Mouse (Mus musculus) hindbrain, embryonic 16.5 days (tissue): Measurements from ENCODE around the gene Adk. TPM values are rescaled to one million over a fixed set of nuclear protein-coding genes. Genes with fewer than 3 reads are reported as not detected.
"Not testable (repeated sequence)": the region's sequence is repeated elsewhere in the genome, so short reads cannot be mapped to it uniquely, and the experiment has no call there.

Experiments used
- ATAC-seq: fragments of 200-750 bp; cut with Nextera tagmentation; 2 replicates; pipeline ENCODE4 v1.8.0; 2017; ENCODE audit warnings: moderate TSS enrichment, moderate library complexity
- H3K27ac ChIP-seq: fragments of 300-500 bp; sonication (generic); 2 replicates; pipeline ENCODE4 v1.5.1; 2014; ENCODE audit warnings: low read depth, mild to moderate bottlenecking, control low read depth, low read length, moderate library complexity
- H3K27me3 ChIP-seq: fragments of 300-500 bp; sonication (generic); replicated peaks from 2 replicates; pipeline ENCODE4 v1.6.1; 2014; ENCODE audit warnings: low read length; ENCODE audit not compliant: control insufficient read depth, insufficient read depth
- H3K36me3 ChIP-seq: fragments of 300-500 bp; sonication (generic); 2 replicates; pipeline ENCODE4 v1.6.1; 2014; ENCODE audit warnings: mild to moderate bottlenecking, low read length, moderate library complexity, mixed read lengths; ENCODE audit not compliant: control insufficient read depth, insufficient read depth
- H3K4me1 ChIP-seq: fragments of 300-500 bp; sonication (generic); 2 replicates; pipeline ENCODE4 v1.6.1; 2014; ENCODE audit warnings: low read depth, low read length; ENCODE audit not compliant: control insufficient read depth, insufficient read depth
- H3K4me2 ChIP-seq: fragments of 300-500 bp; sonication (generic); 2 replicates; pipeline ENCODE4 v1.6.1; 2014; ENCODE audit warnings: mild to moderate bottlenecking, low read length, control low read depth, moderate library complexity
- H3K4me3 ChIP-seq: fragments of 300-500 bp; sonication (generic); 2 replicates; pipeline ENCODE4 v1.5.1; 2014; ENCODE audit warnings: mild to moderate bottlenecking, low read length, control low read depth, moderate library complexity
- H3K9ac ChIP-seq: fragments of 300-500 bp; sonication (generic); 2 replicates; pipeline ENCODE4 v1.6.1; 2014; ENCODE audit warnings: low read depth, mild to moderate bottlenecking, control low read depth, low read length, moderate library complexity
- H3K9me3 ChIP-seq: fragments of 300-500 bp; sonication (generic); 2 replicates; pipeline ENCODE4 v1.6.1; 2014; ENCODE audit warnings: mild to moderate bottlenecking, low read length, moderate library complexity; ENCODE audit not compliant: control insufficient read depth
- WGBS: fragments of 180-500 bp; shearing (Covaris S2); extraction: QIAGEN DNeasy Blood & Tissue Kit; methylation state at CpG from one replicate; pipeline ENCODE4 v1.1.7; 2014; 5-methylcytosine and 5-hydroxymethylcytosine counted together
- polyA plus RNA-seq: library from polyadenylated mRNA; unstranded; fragments of >200 nt; fragmentation: Nextera tagmentation; extraction: Ambion mirVana; gene quantifications from 2 replicates; pipeline ENCODE4 v1.2.1, GENCODE M21; 2015

Gene Adk
- polyA plus RNA-seq, 1 experiment from 2014 or later: 45.9 TPM

GRCm38 (mm10) chr14:21088731-21089130, 36.4 kb downstream of the Adk start:
- WGBS: 52% methylated on average over 3 of the region's 3 CpGs
- Histone ChIP-seq H3K9ac (no peak overlapping the region), H3K27me3 (no peaks in the 10 kb centered on the region)

GRCm38 (mm10) chr14:21090400-21090799, 38.0 kb downstream of the Adk start:
- Histone ChIP-seq H3K27ac (no peak overlapping the region), H3K27me3 (no peaks in the 10 kb centered on the region)
- WGBS: 84% methylated on average over 3 of the region's 3 CpGs

More at GRCm38 (mm10) chr14:21088731-21089130, 36.4 kb downstream of the Adk start:
- no peaks in the 10 kb centered on the region for H3K4me1 ChIP-seq
- no peak overlapping the region for H3K4me2 ChIP-seq
- H3K9me3 ChIP-seq: no peaks in the 10 kb centered on the region
- H3K4me3 ChIP-seq: no peak overlapping the region
- H3K27ac ChIP-seq: no peak overlapping the region
- 0 out of 2 replicates have a peak, but pooled peaks cover 2% of the 10 kb centered on the region for H3K36me3 ChIP-seq
- no peak for ATAC-seq

GRCm38 (mm10) chr14:21090930-21091486, 38.6 kb downstream of the Adk start:
- no peak overlapping the region for H3K4me2 ChIP-seq
- H3K4me1 ChIP-seq: no peaks in the 10 kb centered on the region
- no peak for ATAC-seq
- no peaks in the 10 kb centered on the region for H3K9me3 ChIP-seq
- 95% methylated on average over 3 of the region's 3 CpGs for WGBS
- no peak overlapping the region for H3K4me3 ChIP-seq
- H3K27ac ChIP-seq: no peak overlapping the region
- no peaks in the 10 kb centered on the region for H3K27me3 ChIP-seq
- no peak overlapping the region for H3K9ac ChIP-seq
- 0 out of 2 replicates have a peak, but pooled peaks cover 2% of the 10 kb centered on the region for H3K36me3 ChIP-seq

More at GRCm38 (mm10) chr14:21090400-21090799, 38.0 kb downstream of the Adk start:
- H3K9ac ChIP-seq: no peak overlapping the region
- H3K9me3 ChIP-seq: no peaks in the 10 kb centered on the region
- ATAC-seq: no peak
- no peaks in the 10 kb centered on the region for H3K4me1 ChIP-seq
- H3K36me3 ChIP-seq: 0 out of 2 replicates have a peak, but pooled peaks cover 2% of the 10 kb centered on the region
- no peak overlapping the region for H3K4me2 ChIP-seq
- H3K4me3 ChIP-seq: no peak overlapping the region

- not testable (repeated sequence) for H3K4me1 ChIP-seq, H3K27me3 ChIP-seq, H3K9me3 ChIP-seq, H3K4me3 ChIP-seq, H3K27ac ChIP-seq, ATAC-seq, H3K4me2 ChIP-seq, H3K9ac ChIP-seq, H3K36me3 ChIP-seq
Measured at GRCm38 (mm10) chr14:21094161-21094560, 41.8 kb downstream of the Adk start.

- ATAC-seq: no peak
- Histone ChIP-seq H3K4me3 (no peak overlapping the region), H3K9ac (no peak overlapping the region), H3K4me2 (no peak overlapping the region), H3K27me3 (no peaks in the 10 kb centered on the region), H3K36me3 (0 out of 2 replicates have a peak, but pooled peaks cover 2% of the 10 kb centered on the region), H3K27ac (no peak overlapping the region), H3K9me3 (no peaks in the 10 kb centered on the region), H3K4me1 (no peaks in the 10 kb centered on the region)
Measured at GRCm38 (mm10) chr14:21096279-21096678, 43.9 kb downstream of the Adk start.

- no peak for ATAC-seq
- Histone ChIP-seq H3K9ac (no peak overlapping the region), H3K36me3 (0 out of 2 replicates have a peak, but pooled peaks cover 2% of the 10 kb centered on the region), H3K4me3 (no peak overlapping the region), H3K4me1 (no peaks in the 10 kb centered on the region), H3K4me2 (no peak overlapping the region), H3K27ac (no peak overlapping the region), H3K27me3 (no peaks in the 10 kb centered on the region), H3K9me3 (no peaks in the 10 kb centered on the region)
- WGBS: 87% methylated on average over 4 of the region's 4 CpGs
Measured at GRCm38 (mm10) chr14:21096689-21097088, 44.3 kb downstream of the Adk start.

- Histone ChIP-seq H3K4me2 (no peak overlapping the region), H3K27ac (no peak overlapping the region), H3K4me3 (no peak overlapping the region), H3K36me3 (no peaks in the 10 kb centered on the region), H3K9ac (no peak overlapping the region), H3K4me1 (no peaks in the 10 kb centered on the region), H3K27me3 (no peaks in the 10 kb centered on the region), H3K9me3 (no peaks in the 10 kb centered on the region)
- whole genome bisulfite sequencing: 83% methylated on average over 7 of the region's 7 CpGs
- no peak for ATAC-seq
Measured at GRCm38 (mm10) chr14:21099371-21099770, 47.0 kb downstream of the Adk start.

- no peaks in the 10 kb centered on the region for H3K36me3 ChIP-seq
- no peak overlapping the region for H3K4me3 ChIP-seq
- H3K9ac ChIP-seq: no peak overlapping the region
- H3K27me3 ChIP-seq: no peaks in the 10 kb centered on the region
- WGBS: 85% methylated on average over 2 of the region's 2 CpGs
- H3K4me2 ChIP-seq: no peak overlapping the region
- no peaks in the 10 kb centered on the region for H3K4me1 ChIP-seq
- no peak for ATAC-seq
- H3K9me3 ChIP-seq: no peaks in the 10 kb centered on the region
- no peak overlapping the region for H3K27ac ChIP-seq
Measured at GRCm38 (mm10) chr14:21100876-21101275, 48.5 kb downstream of the Adk start.

GRCm38 (mm10) chr14:21101562-21101961, 49.2 kb downstream of the Adk start:
- Histone ChIP-seq H3K27ac (no peak overlapping the region), H3K4me2 (no peak overlapping the region), H3K36me3 (no peaks in the 10 kb centered on the region), H3K4me1 (no peaks in the 10 kb centered on the region), H3K9me3 (no peaks in the 10 kb centered on the region), H3K27me3 (no peaks in the 10 kb centered on the region), H3K9ac (no peak overlapping the region), H3K4me3 (no peak overlapping the region)
- no peak for ATAC-seq
- WGBS: 54% methylated on average over 7 of the region's 7 CpGs
